Mouse (Mus musculus) cortical plate, adult 2 months (tissue): ENCODE data around the gene Barx2.

Experiments
- CTCF ChIP-seq: fragments of 200-500 bp; IDR thresholded peaks from 2 replicates; pipeline ENCODE4 v1.5.1; 2011; ENCODE audit warnings: mild to moderate bottlenecking, control low read depth, low read length; ENCODE audit not compliant: insufficient read depth; ENCODE audit errors: extremely low read depth
- POLR2A ChIP-seq: fragments of 200-500 bp; IDR thresholded peaks from 2 replicates; pipeline ENCODE4 v1.6.1; 2011; ENCODE audit warnings: mild to moderate bottlenecking, low read length, control low read depth; ENCODE audit not compliant: insufficient read depth; ENCODE audit errors: extremely low read depth

GRCm38 (mm10) chr9:31949031-31949430 lies 35.8 kb upstream of the Barx2 start:
- TF ChIP-seq CTCF: no peak
- no peak for TF ChIP-seq POLR2A
